Mouse (Mus musculus) NIH3T3 (cell line): ENCODE results near the gene Slc9a8.

Source experiments
- DNase-seq: peaks from one replicate; pipeline ENCODE4 v3.0.0-alpha.2; 2012; ENCODE audit warnings: low read depth

The Slc9a8 gene

DNA sequence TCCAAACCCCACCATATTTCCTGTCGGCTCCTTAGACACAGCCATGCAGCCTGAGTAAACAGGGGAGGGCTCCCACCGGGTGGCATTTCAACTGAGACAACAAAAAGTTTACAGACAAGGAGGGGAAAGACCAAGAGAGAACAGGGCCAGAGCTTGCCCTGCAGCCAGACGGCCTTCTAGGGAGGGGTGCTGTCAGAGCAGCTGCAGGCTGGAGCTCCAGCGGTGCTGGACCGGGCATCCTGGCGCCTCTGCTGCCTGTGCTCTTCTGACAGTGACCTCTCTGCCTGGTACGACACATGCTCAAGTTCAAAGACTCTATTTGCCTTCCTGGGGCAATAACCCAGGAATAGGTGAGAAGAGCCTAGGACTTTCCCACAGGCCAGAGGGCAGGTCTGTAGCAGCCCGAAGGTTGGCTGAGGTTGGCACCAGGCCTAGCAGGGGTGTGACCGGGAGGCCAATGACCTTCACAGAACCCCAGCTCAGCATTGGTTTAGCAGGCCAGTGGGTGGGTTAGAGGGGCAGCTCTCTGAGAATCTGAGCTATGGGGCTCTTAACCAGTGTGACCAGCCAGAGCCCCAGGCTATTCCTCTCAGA is 5.4 kb upstream of the Slc9a8 start:
- DNase-seq = no peak

- no peak for DNase-seq
Observed at GRCm38 (mm10) chr2:167417048-167417447, 4.5 kb upstream of the Slc9a8 start.

- DNase-seq = peak; percentile 87
Observed at GRCm38 (mm10) chr2:167417694-167418093, 3.8 kb upstream of the Slc9a8 start.

GRCm38 (mm10) chr2:167419204-167419603 is 2.3 kb upstream of the Slc9a8 start:
- DNase-seq = peak; percentile 85

DNA sequence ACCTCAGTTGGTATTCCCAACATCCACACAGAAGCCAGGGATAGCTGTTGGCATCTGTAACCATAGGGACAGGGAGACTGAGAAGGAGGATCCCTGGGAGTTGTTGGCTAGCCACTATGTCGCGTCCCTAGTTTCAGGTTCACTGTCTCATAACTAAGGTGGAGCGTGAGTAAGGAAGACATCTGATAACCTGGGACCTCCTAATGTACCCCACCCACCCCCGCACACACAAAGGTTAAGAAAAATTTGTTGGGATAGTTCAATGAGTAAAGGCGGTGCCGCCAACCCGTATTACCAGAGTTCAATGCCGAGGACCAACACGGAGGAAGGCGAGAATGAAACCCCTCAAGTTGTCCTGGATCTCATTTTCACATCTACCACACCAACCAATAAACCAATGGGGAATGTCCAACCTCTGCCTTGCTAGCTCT is 686 bp upstream of the Slc9a8 start:
- DNase-seq = no peak

DNA sequence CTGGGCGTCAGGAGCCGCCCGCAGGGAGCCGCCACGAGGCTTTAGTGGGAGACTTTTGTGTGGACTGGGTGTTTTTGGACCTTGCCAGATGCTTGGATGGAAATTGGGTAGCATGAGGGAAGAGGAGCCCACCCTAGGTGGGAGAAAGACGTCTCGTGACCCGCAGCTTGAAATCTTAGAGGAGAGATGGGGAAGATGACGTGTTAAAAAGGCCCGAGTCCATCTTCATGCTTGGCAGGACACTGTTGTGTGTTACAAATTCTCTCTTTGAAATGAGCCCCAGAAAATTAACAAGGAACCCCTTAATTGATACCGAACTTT is 598 bp downstream of the Slc9a8 start:
- DNase-seq = no peak

DNA sequence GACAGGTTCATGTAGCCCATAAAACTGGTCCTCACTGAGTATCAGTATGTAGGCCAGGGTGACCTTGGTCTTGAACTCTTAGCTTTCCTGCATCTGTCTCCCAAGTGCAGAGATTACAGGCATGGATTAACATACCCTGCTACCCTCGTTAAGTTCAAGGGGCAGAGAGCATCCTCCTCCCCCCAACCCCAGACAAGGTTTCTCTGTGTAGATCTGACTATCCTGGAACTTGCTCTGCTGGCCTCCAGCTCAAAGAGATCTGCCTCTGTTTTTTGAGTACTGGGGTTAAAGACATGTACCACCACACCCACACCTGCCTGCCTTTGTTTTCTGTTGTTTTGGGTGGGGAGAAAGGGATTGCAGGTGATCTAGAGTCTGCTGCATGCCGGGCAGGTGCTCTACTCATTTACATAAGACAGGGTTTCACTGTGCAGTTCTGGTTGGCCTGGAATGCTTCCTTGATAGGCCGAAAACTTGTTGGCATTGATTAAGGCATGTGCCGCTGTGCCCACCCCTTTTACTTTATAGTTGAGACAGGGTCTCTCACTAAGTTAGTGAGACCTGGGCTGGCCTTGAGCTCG is 1.6 kb downstream of the Slc9a8 start:
- DNase-seq = no peak

- no peak for DNase-seq
Observed at GRCm38 (mm10) chr2:167424040-167424439, 2.5 kb downstream of the Slc9a8 start.

GRCm38 (mm10) chr2:167424516-167424915 is 3.0 kb downstream of the Slc9a8 start:
- no peak for DNase-seq

GRCm38 (mm10) chr2:167425407-167425806 is 3.9 kb downstream of the Slc9a8 start:
- no peak for DNase-seq

GRCm38 (mm10) chr2:167429596-167429995 is 8.1 kb downstream of the Slc9a8 start:
- DNase-seq = no peak

GRCm38 (mm10) chr2:167430737-167431417 is 9.4 kb downstream of the Slc9a8 start:
- no peak for DNase-seq

DNA sequence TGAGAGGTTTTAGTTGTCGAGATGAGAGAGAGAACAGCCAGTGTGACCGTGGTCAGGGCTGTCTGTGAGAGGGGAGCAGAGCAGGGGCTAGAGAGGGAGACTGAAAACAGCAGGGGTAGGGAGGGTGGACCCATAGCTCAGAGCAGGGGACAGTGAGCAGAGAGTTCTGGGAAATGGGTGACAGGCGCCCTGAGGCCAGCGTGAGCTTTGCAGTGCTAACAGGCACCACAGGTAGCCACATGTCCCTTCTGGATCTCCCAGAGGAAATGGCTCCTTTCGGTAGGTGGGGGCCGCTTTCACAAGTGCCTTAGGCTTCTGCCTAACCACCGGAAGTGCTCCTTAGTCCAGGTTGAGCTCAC is 9.9 kb downstream of the Slc9a8 start:
- no peak for DNase-seq

- DNase-seq = no peak
Observed at GRCm38 (mm10) chr2:167434570-167434969, 13.1 kb downstream of the Slc9a8 start.

DNA sequence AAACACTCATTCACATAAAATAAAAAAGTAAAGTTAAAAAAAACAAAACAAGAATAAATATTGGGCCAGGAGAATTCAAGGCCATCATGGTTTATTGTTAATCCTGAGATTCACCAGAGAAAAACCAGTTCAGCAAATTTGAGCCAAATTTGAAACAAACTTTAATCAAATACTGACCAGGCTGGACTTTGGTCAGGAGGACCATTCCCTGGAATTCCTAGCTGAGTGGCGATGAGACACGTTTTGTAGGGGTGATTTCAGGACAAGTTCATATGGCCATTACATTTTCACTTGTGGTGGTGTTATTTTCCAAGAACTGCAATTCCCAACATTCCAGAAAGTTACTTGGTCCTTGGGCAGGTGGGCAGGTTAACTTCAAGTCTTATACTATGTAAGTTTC is 14.1 kb downstream of the Slc9a8 start:
- DNase-seq = no peak

DNA sequence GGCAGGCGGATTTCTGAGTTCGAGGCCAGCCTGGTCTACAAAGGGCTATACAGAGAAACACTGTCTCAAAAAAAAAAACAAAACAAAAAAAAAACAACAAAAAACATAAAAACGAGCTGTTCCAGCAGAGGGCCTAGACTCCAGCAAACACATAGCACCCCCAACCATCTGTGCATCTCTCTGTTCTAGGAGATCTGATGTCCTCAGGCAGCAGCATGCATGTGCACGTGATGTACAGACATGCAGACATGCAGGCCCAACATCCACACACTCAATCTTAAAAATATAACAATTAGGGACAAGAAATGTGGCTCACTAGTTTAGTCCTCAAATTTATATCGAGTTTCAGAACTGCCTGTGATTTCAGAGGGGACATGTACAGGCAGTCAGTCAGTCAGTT is 14.9 kb downstream of the Slc9a8 start:
- no peak for DNase-seq

- DNase-seq = no peak
Observed at GRCm38 (mm10) chr2:167439422-167439821, 17.9 kb downstream of the Slc9a8 start.

DNA sequence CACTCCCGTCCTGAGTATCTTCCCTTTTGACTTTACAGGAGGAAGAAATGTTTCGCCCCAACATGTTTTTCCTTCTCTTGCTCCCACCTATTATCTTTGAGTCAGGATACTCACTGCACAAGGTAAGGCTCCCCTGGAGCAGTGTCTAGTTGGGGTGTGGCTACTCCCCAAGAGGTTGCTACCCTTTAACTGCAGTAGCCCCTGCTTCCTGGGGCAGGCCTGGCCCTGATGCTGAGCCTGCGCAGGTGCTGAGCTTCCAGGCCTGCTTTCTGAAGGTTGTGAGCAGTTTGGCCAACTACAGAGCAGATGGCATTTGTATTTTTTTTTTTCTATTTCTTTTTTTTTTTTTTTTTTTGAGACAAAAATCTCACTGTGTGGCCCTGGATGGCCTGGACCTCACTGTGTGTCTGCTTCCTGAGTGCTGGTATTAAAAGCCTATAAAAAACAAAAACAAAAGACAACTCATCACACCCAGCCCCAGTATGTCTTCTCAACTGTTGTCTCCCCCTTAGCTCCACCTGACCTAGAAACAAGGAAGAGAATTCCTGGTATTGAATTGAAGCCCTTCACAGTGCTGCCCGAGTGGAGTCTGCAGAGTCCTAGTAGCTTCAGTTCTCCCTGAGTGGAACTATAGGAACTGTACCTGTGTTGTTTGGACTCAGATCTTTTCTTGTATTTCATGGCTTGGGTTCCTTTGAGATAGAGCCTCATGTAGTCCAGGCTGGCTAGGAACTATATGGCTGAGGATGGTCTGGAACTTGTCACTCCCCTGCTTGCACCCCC is 22.1 kb downstream of the Slc9a8 start:
- no peak for DNase-seq

GRCm38 (mm10) chr2:167445911-167446780 is 24.6 kb downstream of the Slc9a8 start:
- no peak for DNase-seq

DNA sequence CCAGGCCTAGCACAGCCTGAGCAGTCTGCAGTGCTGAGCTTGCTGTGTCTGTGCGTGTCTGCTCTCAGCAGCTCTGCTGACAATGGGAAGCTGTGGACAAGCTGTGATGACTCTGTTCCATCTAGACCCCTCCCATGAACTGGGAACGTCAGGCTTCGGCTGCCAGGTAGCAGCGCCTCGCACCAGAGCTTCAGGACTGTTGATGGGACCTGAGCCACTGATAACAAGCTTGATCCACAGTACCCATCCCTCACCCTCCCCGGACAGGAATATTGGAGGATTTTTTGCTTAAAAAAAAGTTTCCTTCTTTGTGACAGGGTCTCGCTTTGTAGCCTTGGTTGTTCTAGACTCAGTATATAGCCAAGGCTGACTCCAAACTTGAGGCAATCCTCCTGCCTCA is 25.7 kb downstream of the Slc9a8 start:
- no peak for DNase-seq

- no peak for DNase-seq
Observed at GRCm38 (mm10) chr2:167447629-167448028, 26.1 kb downstream of the Slc9a8 start.
